9 mouse cellular contexts compared by ENCODE assay signal in genomic region chr11:116580031-116580652, GRCm38 (mm10). TPM values are rescaled to one million over a fixed set of nuclear protein-coding genes. Genes with fewer than 3 reads are reported as not detected.
DNase-seq lines count a peak whose midpoint lies in the region; ATAC-seq and TF ChIP-seq lines count a peak whose summit lies in the region.
"Had no signal": no experiment of that assay in that cellular context is flagged by ENCODE, and none has a peak within 500 bp of the region (broad histone marks: within the 10 kb centered on the region; RNA-seq: fewer than 3 reads in every experiment).

No protein-coding gene starts in this region.

- peak overlapping the region; percentile 88 for H3K4me2 ChIP-seq in embryonic facial prominence, embryonic 14.5 days (ENCODE audit: low read depth, low read length)
- peak overlapping the region; percentile 84 for H3K4me2 ChIP-seq in limb, embryonic 13.5 days (replicated peaks)
- H3K4me2 ChIP-seq in stomach, embryonic 15.5 days = peak overlapping the region; percentile 96

- no peak for TF ChIP-seq CTCF in testis, adult 2 months (IDR thresholded peaks at IDR 0.05; ENCODE audit: control insufficient read depth, insufficient read depth, insufficient replicate concordance, low read depth, low read length)

- H3K4me1 ChIP-seq in testis, adult 2 months (ENCODE audit: control insufficient read depth, insufficient read depth, low read length) = peaks cover 9% of the 10 kb centered on the region
- peaks cover 12% of the 10 kb centered on the region for H3K4me1 ChIP-seq in embryonic facial prominence, embryonic 14.5 days (ENCODE audit: control insufficient read depth, insufficient read depth, low read length)
- peaks cover 45% of the 10 kb centered on the region for H3K4me1 ChIP-seq in limb, embryonic 13.5 days
- peaks cover 8% of the 10 kb centered on the region for H3K4me1 ChIP-seq in stomach, embryonic 15.5 days

- no peak for TF ChIP-seq POLR2A in testis, adult 2 months (IDR thresholded peaks at IDR 0.05; ENCODE audit: control insufficient read depth, low read depth, low read length)

- ATAC-seq in embryonic facial prominence, embryonic 14.5 days (ENCODE audit: low read depth) = no peak
- ATAC-seq in limb, embryonic 13.5 days (ENCODE audit: low FRiP score, low read depth) = peak; percentile 2; the same call in 1 of the 2 replicates
- ATAC-seq in stomach, embryonic 15.5 days (ENCODE audit: insufficient read depth, low FRiP score, low read depth) = no peak

- H3K9me3 ChIP-seq in embryonic facial prominence, embryonic 14.5 days (ENCODE audit: control insufficient read depth, low read length) = no peaks in the 10 kb centered on the region
- no peaks in the 10 kb centered on the region for H3K9me3 ChIP-seq in limb, embryonic 13.5 days
- H3K9me3 ChIP-seq in stomach, embryonic 15.5 days = no peaks in the 10 kb centered on the region

- H3K36me3 ChIP-seq in testis, adult 2 months (ENCODE audit: control insufficient read depth, insufficient read depth, low read length) = no peaks in the 10 kb centered on the region; the same call in 1 of the 2 replicates
- H3K36me3 ChIP-seq in embryonic facial prominence, embryonic 14.5 days (ENCODE audit: control insufficient read depth, insufficient read depth, low read length) = no peaks in the 10 kb centered on the region
- H3K36me3 ChIP-seq in limb, embryonic 13.5 days = no peaks in the 10 kb centered on the region
- no peaks in the 10 kb centered on the region for H3K36me3 ChIP-seq in stomach, embryonic 15.5 days

- H3K27me3 ChIP-seq in testis, adult 2 months (ENCODE audit: control insufficient read depth, insufficient read depth, low read length) = no peaks in the 10 kb centered on the region
- no peaks in the 10 kb centered on the region for H3K27me3 ChIP-seq in embryonic facial prominence, embryonic 14.5 days (replicated peaks; ENCODE audit: control insufficient read depth, insufficient read depth, low read length)
- H3K27me3 ChIP-seq in limb, embryonic 13.5 days = no peaks in the 10 kb centered on the region
- H3K27me3 ChIP-seq in stomach, embryonic 15.5 days (replicated peaks) = no peaks in the 10 kb centered on the region

- 18% methylated on average over 10 of the region's 10 CpGs for WGBS in embryonic facial prominence, embryonic 14.5 days
- WGBS in limb, embryonic 13.5 days = 16% methylated on average over 10 of the region's 10 CpGs
- 24% methylated on average over 10 of the region's 10 CpGs for WGBS in stomach, embryonic 15.5 days

- H3K9ac ChIP-seq in embryonic facial prominence, embryonic 14.5 days (ENCODE audit: low read depth, low read length) = peak overlapping the region; percentile 92
- peak overlapping the region; percentile 85 for H3K9ac ChIP-seq in limb, embryonic 13.5 days
- H3K9ac ChIP-seq in stomach, embryonic 15.5 days = peak overlapping the region; percentile 73; the same call in 1 of the 2 replicates

- H3K4me3 ChIP-seq in testis, adult 2 months (ENCODE audit: control insufficient read depth, low read depth, low read length) = peak overlapping the region; percentile 91
- peak overlapping the region; percentile 98 for H3K4me3 ChIP-seq in embryonic facial prominence, embryonic 14.5 days (ENCODE audit: low read depth, low read length)
- H3K4me3 ChIP-seq in limb, embryonic 13.5 days = peak overlapping the region; percentile 89
- H3K4me3 ChIP-seq in stomach, embryonic 15.5 days (replicated peaks) = peak overlapping the region; percentile 96

- no peak for DNase-seq in testis, postnatal 10 days (ENCODE audit: low spot score)
- no peak for DNase-seq in embryonic facial prominence, embryonic 14.5 days (ENCODE audit: low spot score)
- no peak for DNase-seq in cerebellum, postnatal 25 days
- DNase-seq in cerebellum, postnatal 36 days = no peak
- DNase-seq in urinary bladder, adult 18-20 months (ENCODE audit: low spot score in 2 of 2) = no peak

- H3K27ac ChIP-seq in testis, adult 2 months (ENCODE audit: control insufficient read depth, insufficient read depth, low read depth, low read length) = no peak overlapping the region
- peak overlapping the region; percentile 91; the same call in 1 of the 2 replicates for H3K27ac ChIP-seq in embryonic facial prominence, embryonic 14.5 days (replicated peaks; ENCODE audit: low read depth, low read length)
- no peak overlapping the region; the same call in 1 of the 2 replicates for H3K27ac ChIP-seq in limb, embryonic 13.5 days
- peak overlapping the region; percentile 67; the same call in 1 of the 2 replicates for H3K27ac ChIP-seq in stomach, embryonic 15.5 days

RNA-seq across cellular contexts. Expression of gene Ube2o, which starts 1.1 kb away (rescaled TPM):
- 31.6 and 34.8 TPM in 2 replicates for polyA plus RNA-seq in testis, adult 2 months (2012; rRNA removed)
- 15.4 and 17.4 TPM in 2 replicates for polyA plus RNA-seq in embryonic facial prominence, embryonic 14.5 days (2014; fragmentation: Nextera tagmentation; extraction: Ambion mirVana)
- 10.3 and 12.1 TPM in 2 replicates for polyA plus RNA-seq in limb, embryonic 13.5 days (2015; fragmentation: Nextera tagmentation; extraction: Ambion mirVana)
- polyA plus RNA-seq in stomach, embryonic 15.5 days (2015; fragmentation: Nextera tagmentation; extraction: Ambion mirVana) = 12.5 and 14.0 TPM in 2 replicates

RNA-seq across cellular contexts. Expression of gene Aanat, which starts 6.1 kb away (rescaled TPM):
- polyA plus RNA-seq in testis, adult 2 months (2012; rRNA removed) = 0.23 and 0.45 TPM in 2 replicates
- not detected in 2 replicates for polyA plus RNA-seq in embryonic facial prominence, embryonic 14.5 days (2014; fragmentation: Nextera tagmentation; extraction: Ambion mirVana)
- polyA plus RNA-seq in limb, embryonic 13.5 days (2015; fragmentation: Nextera tagmentation; extraction: Ambion mirVana) = not detected in 2 replicates
- polyA plus RNA-seq in stomach, embryonic 15.5 days (2015; fragmentation: Nextera tagmentation; extraction: Ambion mirVana) = 0.09 TPM in 1 of 2 replicates, not detected in the other
- polyA plus RNA-seq: liver, adult 2 months had no signal

RNA-seq across cellular contexts. Expression of gene Rhbdf2, which starts 46.7 kb away (rescaled TPM):
- polyA plus RNA-seq in testis, adult 2 months (2012; rRNA removed) = 6.3 and 7.5 TPM in 2 replicates
- 3.6 and 4.4 TPM in 2 replicates for polyA plus RNA-seq in embryonic facial prominence, embryonic 14.5 days (2014; fragmentation: Nextera tagmentation; extraction: Ambion mirVana)
- polyA plus RNA-seq in limb, embryonic 13.5 days (2015; fragmentation: Nextera tagmentation; extraction: Ambion mirVana) = 4.0 and 5.1 TPM in 2 replicates
- 7.4 and 7.5 TPM in 2 replicates for polyA plus RNA-seq in stomach, embryonic 15.5 days (2015; fragmentation: Nextera tagmentation; extraction: Ambion mirVana)

RNA-seq across cellular contexts. Expression of gene Sphk1, which starts 49.4 kb away (rescaled TPM):
- polyA plus RNA-seq in testis, adult 2 months (2012; rRNA removed) = 3.3 and 4.2 TPM in 2 replicates
- polyA plus RNA-seq in embryonic facial prominence, embryonic 14.5 days (2014; fragmentation: Nextera tagmentation; extraction: Ambion mirVana) = 7.8 and 8.4 TPM in 2 replicates
- polyA plus RNA-seq in limb, embryonic 13.5 days (2015; fragmentation: Nextera tagmentation; extraction: Ambion mirVana) = 2.3 and 2.9 TPM in 2 replicates
- polyA plus RNA-seq in stomach, embryonic 15.5 days (2015; fragmentation: Nextera tagmentation; extraction: Ambion mirVana) = 15.3 and 20.7 TPM in 2 replicates

Comparison
In these comparisons a context has a peak if more than half of its experiments do, and no peak if none do; other contexts are left out.
1. H3K27ac ChIP-seq: peak in embryonic facial prominence, embryonic 14.5 days (single experiment) and stomach, embryonic 15.5 days (single experiment); none in testis, adult 2 months (single experiment) and limb, embryonic 13.5 days (single experiment).
2. Peak in every context shown above with its lines, with median percentiles within 50 percentile points of each other: H3K4me3 ChIP-seq, H3K4me2 ChIP-seq and H3K9ac ChIP-seq.